Mouse (Mus musculus) kidney, adult 2 months (tissue): ENCODE measurements around the gene Rad51b.

Experiments
- CTCF ChIP-seq: fragments of 200-500 bp; conservative IDR thresholded peaks from 2 replicates; pipeline ENCODE4 v1.5.1; 2011; ENCODE audit warnings: low read depth, mild to moderate bottlenecking, control low read depth, low read length, moderate library complexity, mixed read lengths; ENCODE audit not compliant: insufficient read depth, insufficient read length
- POLR2A ChIP-seq: fragments of 200-500 bp; IDR thresholded peaks from one replicate; pipeline ENCODE4 v1.6.1; 2011; ENCODE audit warnings: low read depth, low read length, control low read depth

DNA sequence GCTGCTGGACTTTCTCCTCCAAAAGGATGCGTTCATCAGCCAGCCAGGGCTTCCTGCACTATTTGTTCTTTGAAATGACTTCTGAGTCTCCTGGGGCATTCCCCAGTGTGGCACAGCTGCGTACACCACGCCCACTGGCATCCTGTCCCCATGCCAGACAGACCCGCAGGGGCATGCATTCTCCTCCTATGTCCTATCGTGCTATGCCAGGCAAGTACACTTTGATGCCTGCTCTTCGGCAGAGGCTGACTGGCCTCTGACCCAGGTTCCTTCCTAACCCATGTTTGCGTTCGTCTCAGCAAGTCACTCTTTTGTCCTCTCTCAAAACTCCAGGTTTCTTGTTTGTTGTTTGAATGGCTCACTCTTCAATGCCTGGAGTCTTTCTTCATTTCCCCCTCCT is 454.7 kb downstream of the Rad51b start:
- TF ChIP-seq POLR2A (no peak), CTCF (no peak)
